Mouse (Mus musculus) bone marrow, adult 2 months (tissue): Measurements from ENCODE around the gene Fig4.

Source experiments
- CTCF ChIP-seq: fragments of 200-500 bp; IDR thresholded peaks from 2 replicates; pipeline ENCODE4 v1.5.1; 2011; ENCODE audit warnings: low read length, control low read depth; ENCODE audit not compliant: control insufficient read depth, insufficient read depth
- POLR2A ChIP-seq: fragments of 200-500 bp; IDR thresholded peaks from 2 replicates; pipeline ENCODE4 v1.6.1; 2011; ENCODE audit warnings: low read depth, mild to moderate bottlenecking, control low read depth, low read length, borderline replicate concordance; ENCODE audit not compliant: control insufficient read depth

DNA sequence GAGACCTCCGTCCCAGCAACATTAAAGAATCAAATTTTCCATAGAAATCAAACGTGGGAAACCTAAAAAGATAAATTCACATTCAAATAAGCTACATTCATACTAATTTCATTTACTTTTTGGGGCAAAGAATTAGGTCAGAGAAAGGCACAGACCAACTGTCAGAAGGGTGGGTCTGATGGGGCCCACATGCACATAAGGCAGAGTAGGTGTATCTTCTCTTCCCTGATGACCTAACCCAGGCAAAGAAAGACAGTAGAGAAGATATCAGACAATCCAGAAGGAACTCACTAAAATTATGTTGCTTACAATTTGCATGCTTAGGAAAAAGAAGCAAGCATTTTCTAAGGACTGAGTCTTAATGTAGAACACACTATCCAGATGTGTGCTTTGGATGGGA is 67.9 kb downstream of the Fig4 start:
- TF ChIP-seq CTCF (no peak), POLR2A (no peak)
